Comparison of ENCODE assay signal across 8 mouse cellular contexts in the genomic region with DNA sequence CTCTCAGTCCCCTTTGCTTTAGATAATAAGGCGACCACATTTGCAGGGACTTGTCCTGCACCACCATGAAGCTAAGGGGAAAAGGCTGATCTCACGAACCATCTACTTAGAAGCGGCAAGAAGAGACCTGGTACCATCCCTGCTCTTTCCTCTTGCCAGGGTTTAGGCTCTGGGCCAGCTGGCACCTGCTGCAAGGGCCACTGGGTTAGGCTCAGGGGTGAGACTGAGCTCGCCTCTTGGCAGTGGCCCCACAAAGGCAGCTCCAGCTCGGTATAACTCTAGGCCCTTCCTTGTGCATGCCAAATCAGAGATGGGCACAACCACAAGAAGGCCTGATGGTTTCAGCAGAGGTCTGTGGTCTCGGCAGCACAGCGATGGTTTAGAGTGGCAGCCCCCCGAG.
A peak's percentile ranks its signal among the peaks of the same experiment; 100 is the strongest.
DNase-seq lines count a peak whose midpoint lies in the region; ATAC-seq and TF ChIP-seq lines count a peak whose summit lies in the region.

No protein-coding gene starts in this region.

- H3K27ac ChIP-seq in heart, embryonic 15.5 days = peak overlapping the region; percentile 84

- no peak overlapping the region for H3K4me3 ChIP-seq in lung, adult 2 months (replicated peaks; ENCODE audit: extremely low read depth, low read depth, low read length)
- no peak overlapping the region for H3K4me3 ChIP-seq in heart, embryonic 15.5 days

- TF ChIP-seq CTCF in lung, adult 2 months (IDR thresholded peaks at IDR 0.05; ENCODE audit: insufficient read depth, low read length) = no peak

- no peak overlapping the region for H3K4me2 ChIP-seq in heart, embryonic 15.5 days

- no peak for ATAC-seq in heart, embryonic 15.5 days (replicated peaks; ENCODE audit: insufficient number of reproducible peaks, insufficient read depth, low FRiP score, low read depth)

- H3K9me3 ChIP-seq in heart, embryonic 15.5 days (replicated peaks) = no peaks in the 10 kb centered on the region

- H3K9ac ChIP-seq in heart, embryonic 15.5 days = no peak overlapping the region

- DNase-seq in lung, adult 2 months = peak; percentile 23
- DNase-seq in lung, postnatal 25 days (ENCODE audit: low spot score) = no peak
- DNase-seq in cerebellum, adult 9-11 months = peak; percentile 91
- DNase-seq in ovary, postnatal 36 days (ENCODE audit: low spot score) = peak; percentile 71
- no peak for DNase-seq in right cerebral cortex, postnatal 36 days (ENCODE audit: low spot score in 2 of 2)
- DNase-seq in thymus, postnatal 36 days = no peak
- DNase-seq in yolk sac, embryonic 10.5 days (ENCODE audit: low spot score) = no peak

- peaks cover 14% of the 10 kb centered on the region for H3K4me1 ChIP-seq in lung, adult 2 months (ENCODE audit: control insufficient read depth, insufficient read depth, low read length)
- peaks cover 80% of the 10 kb centered on the region for H3K4me1 ChIP-seq in heart, embryonic 15.5 days (replicated peaks)

- H3K36me3 ChIP-seq in heart, embryonic 15.5 days = no peaks in the 10 kb centered on the region

- no peak for TF ChIP-seq POLR2A in lung, adult 2 months (IDR thresholded peaks at IDR 0.05; ENCODE audit: borderline replicate concordance, extremely low read depth, low read depth, low read length)

- 51% methylated on average over 8 of the region's 8 CpGs for WGBS in lung, adult 2 months
- whole genome bisulfite sequencing in heart, embryonic 15.5 days = 57% methylated on average over 8 of the region's 8 CpGs

- no peaks in the 10 kb centered on the region for H3K27me3 ChIP-seq in heart, embryonic 15.5 days

Comparison
In these comparisons a context has a peak if more than half of its experiments do, and no peak if none do; other contexts are left out.
1. DNase-seq: peak in lung, adult 2 months (single experiment), cerebellum, adult 9-11 months (single experiment) and ovary, postnatal 36 days (single experiment); none in lung, postnatal 25 days (single experiment), right cerebral cortex, postnatal 36 days (0 of 2), thymus, postnatal 36 days (0 of 2) and yolk sac, embryonic 10.5 days (single experiment).